Mouse (Mus musculus) megakaryocyte, embryonic 14.5 days (primary cell): ENCODE measurements at regions not wholly inside any gene's neighbourhood (a gene's known extent, or its start where the extent isn't known, plus 50 kb on each side); places are given as distances from the start of the nearest gene placed in this dataset.

ENCODE experiments used
- FLI1 ChIP-seq: IDR thresholded peaks from 2 replicates; pipeline ENCODE4 v1.6.1; 2012; ENCODE audit warnings: low read length, inconsistent platforms, mixed read lengths
- GATA1 ChIP-seq: IDR thresholded peaks from 3 replicates; pipeline ENCODE4 v1.6.1; 2012; ENCODE audit warnings: mixed read lengths, low read length, inconsistent platforms, borderline replicate concordance

DNA sequence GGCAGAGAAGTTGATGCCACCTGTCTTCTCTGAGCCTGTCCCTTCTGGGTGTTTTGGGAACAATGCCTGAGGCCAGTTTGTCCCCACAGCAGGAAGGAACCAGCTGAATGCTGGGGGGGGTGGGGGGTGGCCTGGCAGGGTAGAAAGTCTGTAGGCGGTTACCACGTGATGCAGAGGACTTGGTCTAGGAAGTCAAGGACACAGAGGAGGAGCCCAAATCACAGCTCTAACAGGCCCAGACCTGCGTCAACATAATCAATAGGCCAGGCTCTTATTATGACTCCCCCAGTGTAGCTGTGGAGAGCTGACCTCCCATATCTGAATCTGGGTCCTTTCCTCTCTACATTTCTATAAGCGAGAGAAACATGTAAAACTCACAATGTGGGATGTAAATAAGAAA, 333.9 kb upstream of the Smim15 start:
- TF ChIP-seq GATA1 (no peak), FLI1 (no peak)
